Mouse (Mus musculus) adrenal gland, postnatal 14 days (tissue): Measurements from ENCODE around the gene Vmn2r50. TPM values are rescaled to one million over a fixed set of nuclear protein-coding genes. Genes with fewer than 3 reads are reported as not detected.
"Not testable (repeated sequence)": the region's sequence is repeated elsewhere in the genome, so short reads cannot be mapped to it uniquely, and the experiment has no call there.

Source experiments
- DNase-seq: peaks from one replicate; pipeline ENCODE4 v3.0.0; 2021; ENCODE audit warnings: mixed read lengths
- long read RNA-seq, 2 experiments: library from polyadenylated mRNA; stranded (forward); transcript quantifications; one replicate each; pipeline ENCODE4 v2.0.0; 2021
- total RNA-seq: library from RNA; stranded (reverse); gene quantifications from 2 replicates; pipeline ENCODE4 v1.2.3, GENCODE M21; 2021

The Vmn2r50 gene
- total RNA-seq, result not detected in 2 replicates
- long read RNA-seq, experiment 1, result 0 reads
- long read RNA-seq, experiment 2, result 0 reads

DNA sequence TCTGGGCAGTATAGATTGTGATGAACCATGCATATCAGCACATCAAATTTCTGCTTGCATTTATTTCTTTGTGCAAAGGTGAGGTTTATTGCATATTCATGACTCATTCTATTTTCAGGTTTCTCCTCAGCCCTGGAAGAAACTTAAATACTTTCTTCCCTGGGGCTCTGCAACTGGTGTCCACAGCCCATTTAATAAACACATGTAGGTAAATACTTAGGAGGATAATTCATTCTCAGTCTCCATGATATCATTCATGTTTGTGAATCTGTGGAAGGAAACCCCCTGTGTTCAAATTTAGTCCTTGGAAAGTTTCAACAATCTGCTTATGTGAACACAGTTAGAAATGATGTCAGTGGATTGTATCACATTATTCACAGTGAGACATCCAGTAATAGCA, at the start of gene Vmn2r50:
Vmn2r50 (minus strand) TSS at position 101 of the 400 bp plus-strand sequence.
- DNase-seq, result not testable (repeated sequence)

DNA sequence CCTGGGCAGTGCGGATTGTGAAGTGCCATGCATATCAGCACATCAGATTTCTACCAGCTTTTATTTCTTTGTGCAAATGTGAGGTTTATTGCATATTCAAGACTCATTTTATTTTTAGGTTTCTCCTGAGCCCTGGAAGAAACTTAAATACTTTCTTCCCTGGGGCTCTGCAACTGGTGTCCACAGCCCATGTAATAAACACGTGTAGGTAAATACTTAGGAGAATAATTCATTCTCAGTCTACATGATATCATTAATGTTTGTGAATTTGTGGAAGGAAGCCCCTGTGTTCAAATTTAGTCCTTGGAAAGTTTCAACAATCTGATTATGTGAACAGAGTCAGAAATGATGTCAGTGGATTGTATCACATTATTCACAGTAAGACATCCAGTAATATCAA, 60.9 kb downstream of the Vmn2r50 start, which contains the start of gene Vmn2r49:
Vmn2r49 (minus strand) TSS at position 101 of the 400 bp plus-strand sequence.
- not testable (repeated sequence) for DNase-seq

Other genes starting within 250 kb of the Vmn2r50 start
- gene Vmn2r47, start 212.0 kb downstream of the Vmn2r50 start, total RNA-seq, result not detected in 2 replicates
- gene Vmn2r48, start 99.7 kb downstream of the Vmn2r50 start, total RNA-seq, result not detected in 2 replicates
- gene Vmn2r49, start 61.0 kb downstream of the Vmn2r50 start, total RNA-seq, result not detected in 2 replicates
- gene Vmn2r51, start 52.4 kb upstream of the Vmn2r50 start, total RNA-seq, result not detected in 2 replicates
- gene Vmn2r52, start 123.3 kb upstream of the Vmn2r50 start, total RNA-seq, result not detected in 2 replicates
- gene Vmn1r66, start 224.7 kb upstream of the Vmn2r50 start, total RNA-seq, result not detected in 2 replicates